Mouse (Mus musculus) CD4-positive helper T cell, adult 2 months (primary cell): ENCODE results near the gene Medag.

Source experiments
- DNase-seq: peaks from one replicate; pipeline ENCODE4 v3.0.0-alpha.2; 2012; ENCODE audit warnings: low read depth, missing footprints, low spot score

The Medag gene

GRCm38 (mm10) chr5:149428810-149429255, 17.3 kb downstream of the Medag start:
- peak; percentile 58 for DNase-seq

DNA sequence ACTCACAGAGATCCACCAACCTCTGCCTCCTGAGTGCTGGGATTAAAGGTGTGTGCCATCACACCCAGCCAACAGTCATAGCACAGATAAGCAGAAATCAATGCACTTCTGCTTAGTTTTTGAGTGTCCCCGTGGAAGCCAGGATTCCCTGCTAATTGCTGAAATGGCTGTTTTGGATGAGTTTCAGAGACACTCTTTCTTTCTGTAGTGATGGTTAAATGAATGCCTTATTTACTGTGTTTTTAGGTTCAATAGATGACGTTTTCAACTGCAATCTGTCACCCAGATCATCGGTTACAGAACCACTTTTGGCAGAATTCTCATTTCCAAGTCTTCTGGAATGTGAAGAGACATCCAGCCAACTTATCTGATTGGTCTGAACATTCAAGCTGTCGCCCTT, 18.0 kb downstream of the Medag start:
- DNase-seq = no peak

- no peak for DNase-seq
Measured at GRCm38 (mm10) chr5:149430943-149431342, 19.4 kb downstream of the Medag start.

- no peak for DNase-seq
Measured at GRCm38 (mm10) chr5:149433618-149434017, 22.1 kb downstream of the Medag start.

DNA sequence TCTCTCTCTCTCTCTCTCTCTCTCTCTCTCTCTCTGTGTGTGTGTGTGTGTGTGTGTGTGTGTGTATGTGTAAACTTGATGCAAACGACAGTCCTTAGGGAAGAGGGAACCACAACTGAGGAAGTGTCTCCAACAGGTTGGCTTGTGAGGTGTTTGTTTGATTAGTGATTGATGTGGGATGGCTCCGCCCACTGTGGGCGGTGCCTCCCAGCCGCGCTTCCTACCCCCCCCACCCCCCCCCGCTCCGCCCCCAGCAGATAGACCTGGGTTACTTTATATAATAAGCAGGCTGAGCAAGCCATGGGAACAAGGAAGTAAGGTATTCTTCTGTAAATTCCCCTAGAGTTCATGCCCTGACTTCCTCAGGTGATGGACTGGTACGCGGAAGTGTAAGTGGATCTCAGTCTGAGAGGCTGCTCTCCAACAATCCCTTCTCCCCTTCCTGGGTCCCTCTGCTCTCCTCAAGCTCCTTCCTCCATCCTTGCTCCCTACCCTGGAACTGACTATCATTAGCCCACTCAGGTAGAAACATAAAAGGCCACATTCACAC, 22.7 kb downstream of the Medag start:
- peak; percentile 29 for DNase-seq

DNA sequence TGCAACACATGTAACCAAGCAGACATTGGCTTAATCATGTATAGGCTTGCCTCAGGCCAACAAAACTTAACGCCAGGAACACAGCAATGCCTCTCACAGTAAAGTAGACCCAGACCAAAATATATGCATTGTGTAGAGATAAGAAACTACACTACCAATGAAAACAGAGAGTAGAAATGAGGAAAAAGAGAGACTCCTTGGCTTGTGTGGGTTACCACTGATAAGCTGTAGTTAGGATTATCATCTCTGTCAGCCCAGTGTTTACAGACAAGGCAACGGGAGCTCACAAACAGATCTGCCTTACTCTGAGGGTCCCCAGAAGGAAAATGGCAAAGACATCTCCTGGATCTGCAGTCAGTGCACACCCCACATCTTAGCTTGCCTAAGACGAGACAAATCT, 25.0 kb downstream of the Medag start:
- DNase-seq = no peak

DNA sequence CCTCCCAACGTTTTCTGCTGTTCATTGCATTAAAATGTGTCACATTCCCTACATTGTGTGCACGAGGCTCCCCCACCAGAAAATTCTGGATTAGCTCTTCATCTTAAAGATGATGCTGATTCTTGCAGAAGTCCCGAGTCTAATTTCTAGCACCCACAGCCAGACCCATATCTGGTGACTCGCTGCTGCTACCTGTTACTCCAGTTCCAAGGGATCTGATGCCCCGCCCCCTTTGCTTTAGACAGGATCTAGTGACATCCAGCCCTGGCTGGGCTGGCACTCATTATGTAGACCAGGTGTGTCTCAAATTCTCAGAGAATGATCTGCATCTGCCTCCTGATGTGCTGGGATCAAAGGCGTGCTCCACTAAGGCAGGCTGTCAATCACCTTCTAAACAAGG, 25.6 kb downstream of the Medag start:
- DNase-seq = no peak

DNA sequence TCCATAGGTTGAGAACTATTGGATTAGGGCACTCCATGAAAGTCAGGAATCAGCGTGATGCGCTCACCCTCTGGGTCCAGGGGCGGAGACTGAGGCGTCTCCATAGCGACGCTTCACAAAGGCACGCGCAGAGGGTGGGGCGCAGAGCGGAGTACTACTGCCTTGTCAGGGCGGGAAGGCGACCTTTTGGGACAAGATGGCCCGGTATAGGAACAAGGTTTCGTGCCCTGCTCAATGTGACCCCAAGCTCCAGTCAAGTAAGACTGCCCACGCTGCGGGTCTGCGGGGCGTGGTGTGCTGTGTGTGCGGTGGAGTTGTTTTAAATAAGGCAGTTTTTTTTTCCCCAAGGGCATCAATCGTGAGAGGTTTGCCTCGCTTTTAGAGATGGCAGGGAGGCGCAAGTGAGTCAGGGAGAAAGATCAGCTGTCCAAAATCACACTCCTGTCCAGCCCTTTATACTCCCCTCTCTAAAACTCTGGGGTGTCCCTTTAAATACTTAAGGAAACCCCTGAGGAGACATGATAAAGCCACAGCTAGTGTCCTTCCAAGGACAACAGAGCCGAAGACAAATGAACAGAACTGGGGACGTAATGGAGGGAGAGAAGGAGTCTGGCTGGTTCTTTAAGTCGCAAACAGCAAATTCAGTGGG, 28.1 kb downstream of the Medag start, which contains the start of gene Tex26:
TSS of gene Tex26 (plus strand) at position 130 of the 649 bp plus-strand sequence.
- DNase-seq = peak; percentile 36

DNA sequence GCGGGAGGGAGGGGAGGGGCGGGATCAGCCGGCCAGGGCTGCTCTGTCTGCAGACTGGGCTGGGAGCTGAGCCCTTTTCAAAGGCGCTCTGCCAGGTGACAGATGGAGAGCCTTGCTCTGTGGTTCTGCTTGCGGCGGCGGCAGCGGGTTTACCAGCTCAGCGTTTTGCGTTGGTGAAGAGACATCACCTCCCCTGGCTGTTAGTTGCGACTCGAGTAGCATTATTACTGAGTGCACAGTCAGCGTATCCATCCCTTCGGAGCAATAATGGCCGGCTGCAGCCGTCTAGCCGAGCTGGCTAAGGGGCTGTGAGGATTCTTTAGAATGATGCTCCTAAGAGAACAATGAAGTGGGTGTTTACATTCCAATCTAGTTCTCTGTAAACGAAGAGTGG, 28.6 kb downstream of the Medag start:
- DNase-seq = peak; percentile 11

- DNase-seq = no peak
Measured at GRCm38 (mm10) chr5:149441646-149442276, 30.2 kb downstream of the Medag start.

DNA sequence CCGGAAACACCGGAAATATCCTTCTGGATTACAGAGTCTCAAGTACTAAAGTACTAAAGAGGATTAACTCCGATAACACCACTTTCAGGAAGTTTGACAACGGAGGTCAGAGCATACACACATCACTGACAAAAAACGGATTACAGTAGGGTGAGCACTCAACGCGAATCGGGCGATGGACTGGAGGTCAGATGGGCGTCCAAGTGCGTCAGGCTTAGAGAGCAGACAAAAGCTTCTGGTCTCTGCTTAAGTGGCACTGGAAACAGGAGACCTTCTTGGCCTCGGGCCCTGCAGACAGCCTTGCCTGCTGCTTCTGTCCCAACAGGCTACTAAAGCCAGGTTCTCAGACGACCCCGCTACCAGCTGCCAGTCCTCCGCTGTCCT, 30.7 kb downstream of the Medag start:
- DNase-seq = no peak

- no peak for DNase-seq
Measured at GRCm38 (mm10) chr5:149444451-149444850, 32.9 kb downstream of the Medag start.

DNA sequence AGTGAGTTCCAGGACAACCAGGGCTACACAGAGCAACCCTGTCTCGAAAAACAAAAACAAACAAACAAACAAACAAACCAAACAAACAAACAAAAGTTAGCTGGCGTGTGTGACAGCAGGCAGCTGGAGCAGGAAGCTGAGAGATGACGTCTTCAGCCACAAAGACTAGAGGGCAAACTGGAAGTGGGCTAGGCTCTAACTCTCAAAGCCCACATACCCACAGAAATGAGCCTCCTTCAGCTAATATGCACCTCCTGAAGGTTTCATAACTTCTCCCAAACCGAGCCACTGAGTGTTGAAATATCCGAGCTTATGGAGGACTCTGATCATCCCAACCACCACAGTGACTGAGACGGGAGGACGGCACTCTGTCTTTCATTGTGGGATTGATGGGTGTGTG, 34.9 kb downstream of the Medag start:
- DNase-seq = no peak

- DNase-seq = no peak
Measured at GRCm38 (mm10) chr5:149447733-149448132, 36.2 kb downstream of the Medag start.

DNA sequence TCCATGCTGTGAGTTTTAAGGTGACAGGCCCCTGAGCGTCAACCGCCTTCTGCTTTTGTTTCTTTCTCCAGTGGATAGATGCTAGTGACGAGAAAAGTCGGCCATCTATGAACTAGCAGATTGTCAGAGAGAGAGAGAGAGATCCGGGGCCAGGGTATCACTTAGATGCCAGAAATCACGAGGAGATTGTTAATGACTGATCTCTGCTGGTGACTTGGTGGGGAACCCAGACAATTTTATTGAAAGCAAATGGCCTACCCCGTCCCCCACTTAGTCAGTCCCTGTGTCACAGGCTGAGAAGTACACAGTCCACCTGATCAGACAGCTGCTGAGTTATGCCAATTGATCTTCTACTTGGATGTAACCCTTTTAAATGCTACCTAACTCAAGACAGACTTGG, 37.9 kb downstream of the Medag start:
- no peak for DNase-seq

- no peak for DNase-seq
Measured at GRCm38 (mm10) chr5:149451209-149451681, 39.7 kb downstream of the Medag start.

DNA sequence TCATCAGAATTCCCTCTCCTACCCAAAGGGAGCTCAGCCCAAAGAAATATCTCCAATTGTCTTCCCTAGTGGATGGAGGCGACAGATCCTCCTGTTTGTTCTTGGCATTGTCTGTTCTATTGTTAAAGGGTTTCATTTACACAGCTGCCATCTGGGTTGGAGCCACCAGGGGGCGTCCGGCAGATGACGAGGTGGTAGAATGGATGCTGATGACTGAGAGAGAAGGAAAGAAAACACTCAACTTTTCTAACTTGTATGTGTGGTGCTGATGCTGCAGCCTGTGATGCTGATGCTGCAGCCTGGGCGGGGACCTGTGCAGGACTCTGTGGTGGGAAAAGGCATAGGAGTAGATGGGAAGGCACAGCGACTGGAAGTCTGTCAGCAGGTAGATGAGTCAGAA, 42.7 kb downstream of the Medag start:
- peak; percentile 55 for DNase-seq

- DNase-seq = no peak
Measured at GRCm38 (mm10) chr5:149456544-149456943, 45.0 kb downstream of the Medag start.

- DNase-seq = no peak
Measured at GRCm38 (mm10) chr5:149462071-149462470, 50.5 kb downstream of the Medag start.

DNA sequence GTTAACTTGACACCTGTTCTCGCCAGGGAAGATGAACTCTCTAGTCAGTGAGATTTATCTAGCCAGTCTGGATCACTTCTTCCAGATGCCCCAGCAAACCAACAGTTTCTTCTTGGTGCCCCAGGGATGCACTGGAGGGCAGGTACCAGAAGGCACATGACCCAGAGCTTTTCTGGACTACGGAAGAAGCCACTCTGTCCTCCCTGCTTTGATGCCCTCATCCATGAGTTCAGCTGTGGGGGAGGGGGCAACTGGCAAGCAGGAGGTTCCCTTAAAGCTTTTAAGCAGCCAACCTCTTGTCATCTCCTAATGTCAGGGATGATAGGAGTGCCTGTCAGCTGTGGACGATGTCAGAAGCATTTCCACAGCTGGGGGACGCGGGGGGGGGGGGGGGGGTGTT, 53.8 kb downstream of the Medag start:
- DNase-seq = no peak

GRCm38 (mm10) chr5:149474142-149474541, 62.6 kb downstream of the Medag start:
- no peak for DNase-seq

GRCm38 (mm10) chr5:149474701-149475468, 63.3 kb downstream of the Medag start:
- no peak for DNase-seq
